Comparison of ENCODE assay signal across 7 mouse cellular contexts in the genomic region with DNA sequence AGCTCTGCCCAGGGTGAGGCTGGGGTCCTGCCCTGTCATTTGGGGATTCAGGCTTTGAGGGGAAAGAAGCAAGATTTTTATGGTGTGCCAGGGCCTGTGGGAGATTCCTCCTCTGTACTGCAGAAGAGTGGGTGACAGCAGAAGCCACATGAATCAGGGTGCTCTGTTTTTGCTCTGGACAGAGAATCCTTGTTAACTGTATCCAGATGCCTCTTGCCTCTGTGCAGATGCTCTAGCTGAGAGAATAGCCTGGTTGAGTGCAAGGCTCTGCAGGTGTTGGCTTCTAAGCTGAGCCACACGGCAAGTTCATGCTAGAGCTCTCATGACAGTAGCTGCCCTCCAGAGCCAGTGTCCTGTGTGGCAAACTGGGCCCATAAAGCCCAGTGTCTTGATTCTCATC. TPM values are rescaled to one million over a fixed set of nuclear protein-coding genes. Genes with fewer than 3 reads are reported as not detected.
A peak's percentile ranks its signal among the peaks of the same experiment; 100 is the strongest.
DNase-seq lines count a peak whose midpoint lies in the region; ATAC-seq lines count a peak whose summit lies in the region.

No protein-coding gene starts in this region.

- no peaks in the 10 kb centered on the region for H3K9me3 ChIP-seq in heart, embryonic 15.5 days (replicated peaks)
- H3K9me3 ChIP-seq in neural tube, embryonic 12.5 days: no peaks in the 10 kb centered on the region
- H3K9me3 ChIP-seq in hindbrain, embryonic 15.5 days: no peaks in the 10 kb centered on the region

- H3K4me1 ChIP-seq in heart, embryonic 15.5 days (replicated peaks): peaks cover 34% of the 10 kb centered on the region
- H3K4me1 ChIP-seq in neural tube, embryonic 12.5 days: peaks cover 20% of the 10 kb centered on the region
- H3K4me1 ChIP-seq in hindbrain, embryonic 15.5 days (replicated peaks): peaks cover 28% of the 10 kb centered on the region

- H3K27ac ChIP-seq in heart, embryonic 15.5 days: peak overlapping the region; percentile 62
- no peak overlapping the region for H3K27ac ChIP-seq in neural tube, embryonic 12.5 days
- H3K27ac ChIP-seq in hindbrain, embryonic 15.5 days (replicated peaks): peak overlapping the region; percentile 52

- H3K36me3 ChIP-seq in heart, embryonic 15.5 days: peaks cover 42% of the 10 kb centered on the region
- H3K36me3 ChIP-seq in neural tube, embryonic 12.5 days: peaks cover 82% of the 10 kb centered on the region
- H3K36me3 ChIP-seq in hindbrain, embryonic 15.5 days: peaks cover 26% of the 10 kb centered on the region

- no peak overlapping the region for H3K4me3 ChIP-seq in heart, embryonic 15.5 days
- H3K4me3 ChIP-seq in neural tube, embryonic 12.5 days: no peak overlapping the region
- H3K4me3 ChIP-seq in hindbrain, embryonic 15.5 days: no peak overlapping the region

- intact Hi-C loops in heart, postnatal 36 days (cut with DNase I): no loop called here

- H3K4me2 ChIP-seq in heart, embryonic 15.5 days: 0 out of 2 replicates have a peak overlapping the region, but pooled peaks have one; percentile 19
- 0 out of 2 replicates have a peak overlapping the region, but pooled peaks have one; percentile 7 for H3K4me2 ChIP-seq in neural tube, embryonic 12.5 days (replicated peaks)
- H3K4me2 ChIP-seq in hindbrain, embryonic 15.5 days: no peak overlapping the region

- DNase-seq in heart, postnatal 36 days: no peak
- DNase-seq in neural tube, embryonic 10.5 days (ENCODE audit: extremely low spot score, low spot score): no peak
- no peak for DNase-seq in ovary, postnatal 14 days (ENCODE audit: low spot score)
- no peak for DNase-seq in frontal cortex, postnatal 10 days (ENCODE audit: low spot score in 2 of 2)

- H3K27me3 ChIP-seq in heart, embryonic 15.5 days: no peaks in the 10 kb centered on the region
- no peaks in the 10 kb centered on the region for H3K27me3 ChIP-seq in neural tube, embryonic 12.5 days (replicated peaks)
- H3K27me3 ChIP-seq in hindbrain, embryonic 15.5 days: no peaks in the 10 kb centered on the region

- no peak for ATAC-seq in heart, embryonic 15.5 days (replicated peaks; ENCODE audit: insufficient number of reproducible peaks, insufficient read depth, low FRiP score, low read depth)
- ATAC-seq in neural tube, embryonic 12.5 days (ENCODE audit: low FRiP score, low read depth): no peak
- ATAC-seq in hindbrain, embryonic 15.5 days (ENCODE audit: low FRiP score, low read depth): no peak

- H3K9ac ChIP-seq in heart, embryonic 15.5 days: 0 out of 2 replicates have a peak overlapping the region, but pooled peaks have one; percentile 9
- H3K9ac ChIP-seq in neural tube, embryonic 12.5 days: peak overlapping the region; percentile 26; the same call in 1 of the 2 replicates
- no peak overlapping the region for H3K9ac ChIP-seq in hindbrain, embryonic 15.5 days

- WGBS in heart, embryonic 15.5 days: 33% methylated on average over 1 of the region's 1 CpGs
- WGBS in neural tube, embryonic 12.5 days: 61% methylated on average over 1 of the region's 1 CpGs
- 48% methylated on average over 1 of the region's 1 CpGs for WGBS in hindbrain, embryonic 15.5 days

RNA-seq across cellular contexts. Expression of a gene that starts 20.3 kb away (rescaled TPM):
- polyA plus RNA-seq in heart, embryonic 15.5 days (2015; fragmentation: Nextera tagmentation; extraction: Ambion mirVana): 51.9 and 65.2 TPM in 2 replicates
- total RNA-seq in heart, postnatal 36 days (2021): 10 to 100 TPM; 34.9 to 38.0 TPM
- polyA plus RNA-seq in neural tube, embryonic 12.5 days (2016; fragmentation: Nextera tagmentation; extraction: Ambion mirVana): 105 and 106 TPM in 2 replicates
- 103 and 107 TPM in 2 replicates for polyA plus RNA-seq in hindbrain, embryonic 15.5 days (2015; fragmentation: Nextera tagmentation; extraction: Ambion mirVana)

RNA-seq across cellular contexts. Expression of a gene that starts 24.2 kb away (rescaled TPM):
- polyA plus RNA-seq in heart, embryonic 15.5 days (2015; fragmentation: Nextera tagmentation; extraction: Ambion mirVana): 912 and 1,025 TPM in 2 replicates
- 100 to 1,000 TPM; 847 to 875 TPM for total RNA-seq in heart, postnatal 36 days (2021)
- polyA plus RNA-seq in neural tube, embryonic 12.5 days (2016; fragmentation: Nextera tagmentation; extraction: Ambion mirVana): 404 and 428 TPM in 2 replicates
- 579 and 588 TPM in 2 replicates for polyA plus RNA-seq in hindbrain, embryonic 15.5 days (2015; fragmentation: Nextera tagmentation; extraction: Ambion mirVana)

RNA-seq across cellular contexts. Expression of a gene that starts 24.4 kb away (rescaled TPM):
- 11.6 and 16.5 TPM in 2 replicates for polyA plus RNA-seq in heart, embryonic 15.5 days (2015; fragmentation: Nextera tagmentation; extraction: Ambion mirVana)
- 1 to 10 TPM; 3.1 to 4.9 TPM for total RNA-seq in heart, postnatal 36 days (2021)
- polyA plus RNA-seq in neural tube, embryonic 12.5 days (2016; fragmentation: Nextera tagmentation; extraction: Ambion mirVana): 15.0 and 16.3 TPM in 2 replicates
- 15.2 and 16.7 TPM in 2 replicates for polyA plus RNA-seq in hindbrain, embryonic 15.5 days (2015; fragmentation: Nextera tagmentation; extraction: Ambion mirVana)
